Mouse (Mus musculus): Measurements from ENCODE around the gene Nrgn.
A peak's percentile ranks its signal among the peaks of the same experiment; 100 is the strongest.

Gene Nrgn

GRCm38 (mm10) chr9:37527396-37528224, 25.1 kb downstream of the Nrgn start, which contains the start of gene Esam:
Gene Esam (plus strand): TSS chr9:37528078.
- DNase-seq = peak; percentile 77 to 84

- peak in 1 of 2 experiments; percentile 47 for DNase-seq
These were observed 26.0 kb downstream of the Nrgn start for GRCm38 (mm10) chr9:37526443-37527395.

- DNase-seq = no peak
These were observed 27.2 kb downstream of the Nrgn start for GRCm38 (mm10) chr9:37525461-37525860.

- no peak for DNase-seq
These were observed 32.7 kb downstream of the Nrgn start for GRCm38 (mm10) chr9:37519995-37520394.

- no peak for DNase-seq
These were observed 33.7 kb downstream of the Nrgn start for GRCm38 (mm10) chr9:37518991-37519390.

GRCm38 (mm10) chr9:37517467-37517866, 35.2 kb downstream of the Nrgn start:
- DNase-seq = no peak

- DNase-seq = no peak
These were observed 38.2 kb downstream of the Nrgn start for GRCm38 (mm10) chr9:37514456-37514855.

GRCm38 (mm10) chr9:37512097-37512496, 40.6 kb downstream of the Nrgn start:
- DNase-seq = no peak

GRCm38 (mm10) chr9:37506023-37506422, 46.7 kb downstream of the Nrgn start:
- no peak for DNase-seq

GRCm38 (mm10) chr9:37504348-37504747, 48.4 kb downstream of the Nrgn start:
- DNase-seq = no peak

GRCm38 (mm10) chr9:37501170-37501569, 51.5 kb downstream of the Nrgn start:
- DNase-seq = no peak

GRCm38 (mm10) chr9:37500201-37500600, 52.5 kb downstream of the Nrgn start:
- DNase-seq = no peak

GRCm38 (mm10) chr9:37496325-37496724, 56.4 kb downstream of the Nrgn start:
- no peak for DNase-seq

- DNase-seq = no peak
These were observed 56.9 kb downstream of the Nrgn start for GRCm38 (mm10) chr9:37495761-37496160.
